Mouse (Mus musculus): ENCODE measurements at regions not wholly inside any gene's neighbourhood (a gene's known extent, or its start where the extent isn't known, plus 50 kb on each side); places are given as distances from the start of the nearest gene placed in this dataset.

DNA sequence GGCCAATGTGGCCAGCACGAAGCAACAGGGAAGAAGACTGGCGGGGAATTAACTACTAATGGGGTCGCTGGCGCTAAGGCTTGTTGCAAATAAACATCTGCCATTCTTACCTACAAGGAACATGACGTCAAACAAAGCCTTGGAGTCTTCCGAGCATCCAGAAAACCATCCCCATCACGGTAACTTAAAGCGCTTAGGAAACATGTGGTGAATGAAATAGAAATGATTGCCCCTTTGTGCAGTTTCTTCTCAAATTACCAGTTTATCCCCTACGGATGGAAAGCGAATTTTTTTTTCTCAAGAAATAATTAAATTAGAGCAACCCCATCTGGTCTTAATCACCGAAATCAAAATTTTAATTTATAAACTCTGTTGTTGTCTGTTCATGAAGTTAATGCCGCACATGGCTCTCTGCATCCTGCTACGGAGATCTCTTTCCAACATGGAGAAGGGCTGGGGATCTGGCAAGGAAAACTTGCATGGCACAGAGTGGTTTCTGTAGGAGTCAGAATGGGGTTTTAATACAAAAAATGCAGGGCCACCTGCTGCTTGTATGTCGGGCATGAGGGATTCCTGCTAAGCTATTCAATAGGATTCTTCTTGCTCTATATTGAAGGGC lies 694.9 kb downstream of the Utrn start:
- Histone ChIP-seq H3K4me1 (ENCODE audit: insufficient read depth) (no peaks in the 10 kb centered on the region), H3K9me3 (ENCODE audit: low read length) (no peaks in the 10 kb centered on the region), H3K27me3 (ENCODE audit: insufficient read depth, low read length) (no peaks in the 10 kb centered on the region), H3K27ac (ENCODE audit: low read depth, low read length) (no peak overlapping the region), H3K36me3 (ENCODE audit: insufficient read depth) (no peaks in the 10 kb centered on the region), H3K4me3 (ENCODE audit: low read depth, low read length) (no peak overlapping the region), H3K4me2 (ENCODE audit: low read depth) (no peak overlapping the region), H3K9ac (no peak overlapping the region)
- ATAC-seq (no peak), DNase-seq (peak; percentile 18)
- WGBS, result 56% methylated on average over 14 of the region's 14 CpGs
- no peak for TF ChIP-seq CTCF (IDR thresholded peaks at IDR 0.05; ENCODE audit: low read depth)

DNA sequence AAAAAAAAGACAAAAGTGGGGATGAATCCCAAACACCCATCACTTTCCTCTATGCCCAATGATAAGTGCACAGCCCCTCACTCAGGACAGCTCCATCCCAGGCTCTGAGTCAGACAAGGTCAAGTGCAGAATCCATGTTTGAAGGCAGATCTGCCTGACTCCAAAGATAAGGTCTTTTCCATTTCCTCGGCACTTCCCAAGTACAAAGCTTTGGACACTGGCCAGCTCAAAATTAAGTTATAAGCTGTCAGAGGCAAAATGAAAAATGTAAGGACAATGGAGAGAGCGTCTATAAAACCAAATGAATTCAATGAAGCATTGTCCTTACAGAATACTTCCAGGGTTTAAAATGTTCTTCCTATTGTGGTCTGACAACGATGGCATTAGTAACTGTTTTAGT lies 694.0 kb downstream of the Utrn start:
- ATAC-seq (no peak), DNase-seq (no peak)

DNA sequence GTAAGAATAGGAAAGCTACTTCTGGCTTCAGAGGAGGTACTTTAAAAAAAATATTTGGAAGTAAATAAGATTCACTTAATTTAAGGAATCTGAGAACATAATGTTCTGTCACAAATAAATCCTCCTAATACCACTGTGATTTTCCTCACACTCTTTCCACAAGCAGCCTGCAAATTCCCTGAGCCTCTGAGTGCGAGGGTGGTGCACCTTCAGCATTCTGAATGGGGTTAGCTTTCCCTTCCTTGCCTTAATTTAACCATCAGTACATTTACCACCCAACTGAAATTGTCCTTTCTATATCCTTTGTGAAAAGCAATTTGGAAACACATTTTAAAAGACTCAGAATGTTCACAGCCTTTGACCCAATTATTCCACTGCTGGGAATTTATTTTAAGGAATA lies 691.7 kb downstream of the Utrn start:
- ATAC-seq (no peak), DNase-seq (no peak)
- no peak overlapping the region for H3K4me2 ChIP-seq (ENCODE audit: low read depth)
- TF ChIP-seq CTCF (IDR thresholded peaks at IDR 0.05; ENCODE audit: low read depth), result no peak
- H3K27ac ChIP-seq (ENCODE audit: low read depth, low read length), result no peak overlapping the region
- WGBS, result 67% methylated on average over 1 of the region's 1 CpGs
- H3K36me3 ChIP-seq (ENCODE audit: insufficient read depth), result no peaks in the 10 kb centered on the region
- H3K4me3 ChIP-seq (ENCODE audit: low read depth, low read length), result no peak overlapping the region
- no peaks in the 10 kb centered on the region for H3K9me3 ChIP-seq (ENCODE audit: low read length)
- no peaks in the 10 kb centered on the region for H3K4me1 ChIP-seq (ENCODE audit: insufficient read depth)
- H3K27me3 ChIP-seq (ENCODE audit: insufficient read depth, low read length), result no peaks in the 10 kb centered on the region
- no peak overlapping the region for H3K9ac ChIP-seq

More for the DNA sequence above, 694.0 kb downstream of the Utrn start:
- TF ChIP-seq CTCF (IDR thresholded peaks at IDR 0.05; ENCODE audit: low read depth), result no peak
- Histone ChIP-seq H3K4me3 (ENCODE audit: low read depth, low read length) (no peak overlapping the region), H3K4me1 (ENCODE audit: insufficient read depth) (no peaks in the 10 kb centered on the region), H3K36me3 (ENCODE audit: insufficient read depth) (no peaks in the 10 kb centered on the region), H3K4me2 (ENCODE audit: low read depth) (no peak overlapping the region), H3K9ac (no peak overlapping the region), H3K9me3 (ENCODE audit: low read length) (no peaks in the 10 kb centered on the region), H3K27me3 (ENCODE audit: insufficient read depth, low read length) (no peaks in the 10 kb centered on the region), H3K27ac (ENCODE audit: low read depth, low read length) (no peak overlapping the region)
- WGBS, result 65% methylated on average over 3 of the region's 3 CpGs

DNA sequence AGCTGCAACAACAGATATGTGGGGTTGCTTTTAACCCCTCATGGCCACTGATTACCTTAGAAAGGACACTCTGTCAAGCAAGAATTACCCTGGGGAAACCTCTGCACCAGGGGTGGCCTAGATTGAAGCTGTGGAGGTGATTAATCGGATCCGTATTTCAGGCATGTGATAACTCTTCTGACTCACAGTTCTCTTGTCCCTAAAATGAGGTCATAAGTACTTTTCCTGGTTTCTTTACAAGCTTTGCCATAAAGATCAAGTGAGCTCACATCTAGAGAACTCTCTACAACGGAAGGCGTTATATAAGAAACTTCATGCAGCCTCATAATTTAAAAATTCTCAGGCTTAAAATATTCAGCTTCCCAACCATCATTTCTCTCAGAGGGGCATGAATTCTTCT lies 688.2 kb downstream of the Utrn start:
- WGBS, result 85% methylated on average over 4 of the region's 4 CpGs
- no peak overlapping the region for H3K4me2 ChIP-seq (ENCODE audit: low read depth)

DNA sequence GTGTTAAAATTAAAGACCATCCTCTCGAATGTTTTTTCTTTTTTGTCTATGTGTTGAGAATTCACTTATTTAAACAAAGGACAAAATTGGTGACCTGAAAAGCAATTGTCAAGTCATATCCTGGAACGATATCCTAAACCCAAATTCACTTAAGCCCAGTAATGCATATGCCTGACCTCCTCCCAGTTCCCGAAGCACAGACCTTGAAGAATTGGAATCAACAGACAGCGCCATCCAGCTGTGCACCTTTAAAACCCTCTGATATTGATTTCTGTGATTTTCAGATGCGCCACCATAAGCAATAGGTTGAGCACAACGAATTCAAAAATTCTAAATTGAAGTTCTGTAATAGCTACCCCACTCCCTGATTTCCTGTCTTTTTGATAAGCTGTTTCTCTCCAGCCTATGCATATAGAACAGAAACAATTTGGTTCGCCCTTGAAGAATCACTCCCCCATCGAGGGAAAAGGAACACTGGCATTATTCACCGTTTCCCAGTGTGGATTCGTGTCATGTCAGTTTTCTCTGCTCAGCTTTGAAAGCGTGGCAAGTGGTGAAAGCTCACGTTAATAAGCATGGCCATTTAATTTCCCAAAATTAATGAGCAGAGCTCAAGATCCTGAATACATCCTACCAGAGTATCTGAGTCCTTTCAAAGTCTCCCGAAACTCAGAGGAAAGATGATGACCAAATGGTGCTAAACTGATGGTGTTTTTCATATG lies 682.1 kb downstream of the Utrn start:
- Histone ChIP-seq H3K9ac (no peak overlapping the region), H3K4me2 (ENCODE audit: low read depth) (peak overlapping the region; percentile 17; the same call in 1 of the 2 replicates), H3K9me3 (ENCODE audit: low read length) (no peaks in the 10 kb centered on the region), H3K4me3 (ENCODE audit: low read depth, low read length) (no peak overlapping the region), H3K27ac (ENCODE audit: low read depth, low read length) (no peak overlapping the region), H3K36me3 (ENCODE audit: insufficient read depth) (no peaks in the 10 kb centered on the region), H3K27me3 (ENCODE audit: insufficient read depth, low read length) (no peaks in the 10 kb centered on the region), H3K4me1 (ENCODE audit: insufficient read depth) (no peaks in the 10 kb centered on the region)
- WGBS, result 40% methylated on average over 13 of the region's 13 CpGs
- ATAC-seq (peak; percentile 40; the same call in 1 of the 2 replicates), DNase-seq (peak; percentile 44)
- 0 out of 2 replicates have a peak, but pooled peaks have one; percentile 10 for TF ChIP-seq CTCF (IDR thresholded peaks at IDR 0.05; ENCODE audit: low read depth)

More for the DNA sequence above, 688.2 kb downstream of the Utrn start:
- no peak overlapping the region for H3K27ac ChIP-seq (ENCODE audit: low read depth, low read length)
- DNase-seq, result no peak
- no peaks in the 10 kb centered on the region for H3K27me3 ChIP-seq (ENCODE audit: insufficient read depth, low read length)
- no peaks in the 10 kb centered on the region for H3K36me3 ChIP-seq (ENCODE audit: insufficient read depth)
- H3K9me3 ChIP-seq (ENCODE audit: low read length), result no peaks in the 10 kb centered on the region
- no peak for ATAC-seq
- no peak overlapping the region for H3K9ac ChIP-seq
- no peak overlapping the region for H3K4me3 ChIP-seq (ENCODE audit: low read depth, low read length)
- H3K4me1 ChIP-seq (ENCODE audit: insufficient read depth), result no peaks in the 10 kb centered on the region
- no peak for TF ChIP-seq CTCF (IDR thresholded peaks at IDR 0.05; ENCODE audit: low read depth)

DNA sequence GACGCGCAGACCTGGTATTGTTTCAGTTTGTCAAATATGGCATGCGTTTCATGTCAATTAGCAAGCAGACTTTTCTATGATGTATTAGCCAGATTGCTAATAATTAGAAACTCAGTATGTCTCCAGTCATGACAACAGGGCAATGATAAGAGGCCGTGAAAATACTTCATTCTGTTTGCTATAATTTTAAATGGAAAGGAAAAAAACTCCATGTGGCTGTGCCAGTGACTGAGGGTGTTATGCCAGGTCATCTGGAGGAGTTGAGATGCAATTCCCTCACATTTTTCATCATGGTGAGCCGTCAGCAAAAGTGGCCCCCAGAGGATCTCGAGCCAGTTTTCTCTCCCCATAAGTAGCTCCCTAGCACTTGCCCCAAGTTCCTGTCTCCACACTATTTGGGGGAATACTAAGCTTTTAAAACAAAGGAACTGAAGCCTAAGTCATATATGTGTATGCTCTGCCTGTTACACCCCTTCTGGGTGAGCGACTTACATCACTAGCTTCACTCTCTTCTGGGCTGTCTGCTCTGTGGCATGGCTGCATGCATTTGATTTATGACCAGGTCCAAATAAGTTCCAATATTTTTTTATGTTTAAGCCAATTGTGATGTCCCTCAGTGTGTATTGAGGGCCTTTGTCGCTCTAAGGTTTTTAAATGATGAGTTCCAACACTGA lies 681.4 kb downstream of the Utrn start:
- H3K4me2 ChIP-seq (ENCODE audit: low read depth), result no peak overlapping the region; the same call in 1 of the 2 replicates
- H3K4me3 ChIP-seq (ENCODE audit: low read depth, low read length), result no peak overlapping the region
- H3K27me3 ChIP-seq (ENCODE audit: insufficient read depth, low read length), result no peaks in the 10 kb centered on the region
- WGBS, result 44% methylated on average over 8 of the region's 8 CpGs
- no peak overlapping the region for H3K27ac ChIP-seq (ENCODE audit: low read depth, low read length)
- no peaks in the 10 kb centered on the region for H3K4me1 ChIP-seq (ENCODE audit: insufficient read depth)
- H3K9ac ChIP-seq, result no peak overlapping the region
- DNase-seq (peak; percentile 43), ATAC-seq (peak; percentile 67)
- H3K36me3 ChIP-seq (ENCODE audit: insufficient read depth), result no peaks in the 10 kb centered on the region
- no peak for TF ChIP-seq CTCF (IDR thresholded peaks at IDR 0.05; ENCODE audit: low read depth)
- no peaks in the 10 kb centered on the region for H3K9me3 ChIP-seq (ENCODE audit: low read length)

DNA sequence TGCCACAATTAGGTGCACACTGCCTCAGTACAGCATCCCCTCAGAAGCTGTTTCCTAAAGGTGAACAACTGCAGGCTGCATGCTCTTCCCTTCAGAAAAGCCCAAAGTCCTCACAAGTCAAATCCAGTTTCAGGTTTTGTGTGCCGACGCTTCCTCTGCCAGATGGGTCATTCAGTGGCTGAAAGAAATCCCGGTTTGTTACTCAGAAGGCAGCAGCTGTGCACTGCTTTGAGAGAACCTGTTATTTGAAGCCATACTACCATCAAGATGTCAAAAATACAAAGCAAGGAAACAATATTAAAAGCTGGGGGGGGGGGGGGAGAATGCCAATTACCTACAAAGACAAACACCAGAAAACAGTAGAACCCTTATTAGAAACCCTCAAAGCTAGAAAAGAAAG lies 678.7 kb downstream of the Utrn start:
- Histone ChIP-seq H3K9me3 (ENCODE audit: low read length) (no peaks in the 10 kb centered on the region), H3K4me2 (ENCODE audit: low read depth) (no peak overlapping the region), H3K4me3 (ENCODE audit: low read depth, low read length) (no peak overlapping the region), H3K9ac (no peak overlapping the region), H3K27me3 (ENCODE audit: insufficient read depth, low read length) (no peaks in the 10 kb centered on the region), H3K36me3 (ENCODE audit: insufficient read depth) (no peaks in the 10 kb centered on the region), H3K27ac (ENCODE audit: low read depth, low read length) (no peak overlapping the region), H3K4me1 (ENCODE audit: insufficient read depth) (no peaks in the 10 kb centered on the region)
- ATAC-seq, result no peak; the same call in 1 of the 2 replicates
- TF ChIP-seq CTCF (IDR thresholded peaks at IDR 0.05; ENCODE audit: low read depth), result no peak
- 20% methylated on average over 3 of the region's 3 CpGs for WGBS
- no peak for DNase-seq
